Mouse (Mus musculus) spleen, adult 18-20 months (tissue): ENCODE measurements around the gene Adam11.
"Not testable (repeated sequence)": the region's sequence is repeated elsewhere in the genome, so short reads cannot be mapped to it uniquely, and the experiment has no call there.

Source experiments
- DNase-seq, 2 experiments: peaks; one replicate each; pipeline ENCODE4 v3.0.0; 2022; ENCODE audit warnings: mixed read lengths in 2 of 2

Gene Adam11

DNA sequence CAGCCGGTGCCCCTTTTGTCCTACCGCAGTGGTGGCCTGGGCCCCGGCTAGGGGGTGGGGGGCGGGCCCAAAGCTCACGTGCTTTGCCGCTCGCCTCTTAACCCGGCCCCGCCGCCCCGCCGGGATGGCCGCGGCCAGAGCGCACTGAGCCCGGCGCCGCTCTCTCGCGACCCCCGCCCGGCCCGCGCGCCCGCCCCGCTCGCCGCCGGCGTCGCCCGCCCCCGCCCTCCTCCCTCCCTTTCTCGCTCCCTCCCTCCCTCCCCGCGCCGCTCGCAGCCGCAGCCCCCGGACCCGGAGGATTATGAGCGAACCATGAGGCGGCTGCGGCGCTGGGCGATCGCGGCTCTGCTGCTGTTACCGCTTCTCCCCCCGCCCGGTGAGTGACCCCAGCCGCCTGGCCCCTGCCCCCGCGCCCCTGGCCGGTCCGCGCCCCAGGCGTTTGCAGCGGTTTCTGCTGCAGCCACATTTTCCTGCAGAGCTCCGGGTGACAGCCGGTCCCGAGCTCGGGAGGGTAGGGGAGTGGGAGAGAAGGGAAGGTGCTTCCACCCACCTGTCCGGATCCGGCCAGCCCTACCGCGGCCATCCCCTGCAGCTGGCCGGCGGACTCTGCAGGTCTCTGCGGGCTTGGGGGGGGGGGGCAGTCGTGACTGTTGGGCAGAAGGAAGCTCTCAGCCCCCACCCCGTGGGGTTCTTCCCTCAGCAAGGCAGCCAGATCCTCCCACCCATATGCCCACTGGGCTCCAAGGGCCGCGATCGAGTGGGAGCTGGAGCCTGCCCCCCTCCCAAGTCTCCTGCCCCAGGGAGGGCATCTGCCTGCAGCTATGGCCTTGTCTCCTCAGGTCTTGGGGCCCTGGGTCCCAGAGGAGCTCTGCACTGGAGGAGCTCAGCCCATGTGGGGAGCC is at the start of gene Adam11:
Gene Adam11 (plus strand): TSS at position 131 of the 902 bp plus-strand sequence.
- DNase-seq = no peak

DNA sequence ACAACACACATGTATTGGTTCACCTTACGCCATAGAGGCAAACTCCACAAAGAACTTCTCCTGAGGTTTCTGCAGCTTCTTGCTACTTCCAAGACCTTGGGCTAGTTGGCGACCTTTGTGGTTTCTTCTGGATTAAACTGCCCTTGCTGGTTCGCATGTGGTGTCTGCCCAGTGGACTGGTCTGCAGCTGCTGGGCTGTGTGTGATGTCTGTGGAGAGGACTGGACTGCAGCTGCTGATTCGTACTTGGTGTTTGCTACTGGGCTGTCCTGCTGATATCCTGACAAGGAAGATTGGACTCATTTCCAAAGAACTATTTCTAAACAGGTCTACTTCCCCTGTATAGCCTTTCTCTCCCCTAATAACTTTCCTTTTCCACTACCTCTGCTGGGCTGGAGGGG is 48.8 kb upstream of the Adam11 start:
- DNase-seq = no peak

- not testable (repeated sequence) for DNase-seq
These were observed 46.7 kb upstream of the Adam11 start for GRCm38 (mm10) chr11:102714578-102714977.

GRCm38 (mm10) chr11:102716135-102716534 is 45.1 kb upstream of the Adam11 start:
- no peak for DNase-seq

GRCm38 (mm10) chr11:102725574-102725973 is 35.7 kb upstream of the Adam11 start:
- no peak for DNase-seq

GRCm38 (mm10) chr11:102728614-102729013 is 32.6 kb upstream of the Adam11 start:
- no peak for DNase-seq

- DNase-seq = no peak
These were observed 31.4 kb upstream of the Adam11 start for GRCm38 (mm10) chr11:102729835-102730234.

DNA sequence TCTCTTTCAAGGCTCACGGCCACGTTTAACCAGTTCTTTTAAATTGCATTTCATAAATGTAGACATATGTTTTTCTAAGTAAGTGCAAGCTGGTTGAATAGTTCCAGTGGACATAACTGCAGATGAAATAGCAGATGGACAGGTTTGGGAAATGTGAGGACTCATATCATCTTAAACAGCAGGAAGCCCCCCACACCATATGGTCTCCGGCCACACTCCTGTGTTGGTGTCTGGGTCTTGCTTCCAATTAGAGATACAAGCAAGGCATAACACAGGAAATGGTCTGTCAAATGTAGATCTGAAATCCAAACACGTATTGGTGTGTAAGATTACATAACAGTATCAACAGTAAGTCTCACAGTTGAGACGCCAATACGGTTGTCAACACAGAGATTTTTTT is 29.9 kb upstream of the Adam11 start:
- no peak for DNase-seq

- no peak for DNase-seq
These were observed 28.1 kb upstream of the Adam11 start for GRCm38 (mm10) chr11:102733146-102733545.

DNA sequence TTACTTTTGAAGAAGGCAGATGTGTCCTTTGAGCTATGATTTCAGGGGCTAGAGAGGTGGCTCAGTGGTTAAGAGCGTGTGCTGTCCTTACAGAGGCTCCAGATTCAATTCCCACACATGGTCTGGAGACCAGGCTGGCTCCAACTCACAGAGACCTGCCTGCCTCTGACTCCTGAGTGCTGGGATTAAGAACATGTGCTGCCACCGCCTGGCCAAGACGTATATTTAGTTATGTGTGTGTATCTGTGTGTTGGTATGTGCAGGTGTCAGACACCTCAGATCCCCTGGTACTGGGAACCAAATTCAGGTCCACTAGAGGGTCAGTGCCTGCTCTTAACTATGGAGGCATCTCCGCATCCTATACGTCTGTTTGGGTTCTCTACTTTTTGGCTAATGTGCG is 26.3 kb upstream of the Adam11 start:
- no peak for DNase-seq

GRCm38 (mm10) chr11:102738046-102738445 is 23.2 kb upstream of the Adam11 start:
- DNase-seq = no peak

- peak in 1 of 2 experiments; percentile 26 for DNase-seq
These were observed 21.8 kb upstream of the Adam11 start for GRCm38 (mm10) chr11:102739278-102739966.

- no peak for DNase-seq
These were observed 20.6 kb upstream of the Adam11 start for GRCm38 (mm10) chr11:102740634-102741033.

GRCm38 (mm10) chr11:102741129-102741950 is 19.9 kb upstream of the Adam11 start:
- no peak for DNase-seq

DNA sequence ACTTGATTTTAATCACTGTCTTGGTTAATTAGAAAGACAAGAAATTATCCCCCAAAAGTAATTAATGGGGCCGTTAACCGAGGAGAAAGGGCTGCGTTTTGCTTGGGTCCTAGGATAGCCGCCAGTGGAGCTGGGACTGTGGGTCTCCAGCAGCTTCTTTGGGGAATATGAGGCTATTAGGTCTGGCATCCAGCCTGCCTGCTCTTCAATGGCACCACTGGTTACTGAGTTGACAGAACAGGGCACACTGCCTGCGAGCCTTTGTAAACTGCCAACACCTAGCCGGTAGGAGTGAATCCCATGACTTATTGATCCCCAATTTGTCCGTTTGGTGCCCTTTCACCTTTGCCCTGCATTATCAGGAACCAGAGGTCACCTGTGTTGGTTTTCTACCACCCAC is 19.2 kb upstream of the Adam11 start:
- DNase-seq = no peak

DNA sequence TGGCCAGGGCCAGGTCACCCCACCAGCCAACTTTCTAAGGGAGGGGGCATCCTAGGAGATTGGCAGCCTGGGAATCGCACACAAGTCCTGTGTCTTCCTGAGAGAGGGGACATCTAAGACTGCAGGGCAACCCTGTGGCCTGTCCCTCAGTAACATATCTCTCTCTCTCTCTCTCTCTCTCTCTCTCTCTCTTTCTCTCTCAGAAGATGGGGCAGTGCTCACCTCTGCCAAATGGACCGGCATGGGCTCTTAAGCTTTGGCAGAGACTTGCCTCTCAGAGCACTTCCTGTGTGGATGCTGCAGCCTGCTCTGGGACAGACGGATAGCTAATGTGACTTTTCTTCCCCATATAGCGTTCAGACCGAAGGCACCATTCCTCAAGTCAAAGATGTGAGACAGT is 18.4 kb upstream of the Adam11 start:
- no peak for DNase-seq

DNA sequence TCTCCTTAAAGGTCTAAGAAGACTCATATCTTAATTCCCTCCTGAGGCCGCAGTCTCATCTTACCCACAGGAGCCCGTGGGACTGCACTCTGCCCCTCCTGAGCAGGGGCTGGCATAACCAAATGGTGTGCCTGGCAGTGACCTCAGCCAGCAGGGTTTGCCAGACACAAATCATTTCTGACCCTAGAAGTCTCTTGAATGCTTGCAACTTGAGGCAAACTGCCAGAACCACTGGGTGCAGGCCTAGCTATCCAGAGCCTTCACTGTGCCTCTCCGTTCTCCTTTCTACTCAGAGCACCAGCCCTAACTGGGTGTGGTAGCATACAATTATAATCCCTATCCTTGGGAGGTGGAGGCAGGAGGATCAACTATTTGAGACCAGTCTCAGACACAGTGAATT is 16.5 kb upstream of the Adam11 start:
- no peak for DNase-seq

- DNase-seq = no peak
These were observed 13.4 kb upstream of the Adam11 start for GRCm38 (mm10) chr11:102747866-102748265.

- DNase-seq = no peak
These were observed 12.9 kb upstream of the Adam11 start for GRCm38 (mm10) chr11:102748381-102748780.

DNA sequence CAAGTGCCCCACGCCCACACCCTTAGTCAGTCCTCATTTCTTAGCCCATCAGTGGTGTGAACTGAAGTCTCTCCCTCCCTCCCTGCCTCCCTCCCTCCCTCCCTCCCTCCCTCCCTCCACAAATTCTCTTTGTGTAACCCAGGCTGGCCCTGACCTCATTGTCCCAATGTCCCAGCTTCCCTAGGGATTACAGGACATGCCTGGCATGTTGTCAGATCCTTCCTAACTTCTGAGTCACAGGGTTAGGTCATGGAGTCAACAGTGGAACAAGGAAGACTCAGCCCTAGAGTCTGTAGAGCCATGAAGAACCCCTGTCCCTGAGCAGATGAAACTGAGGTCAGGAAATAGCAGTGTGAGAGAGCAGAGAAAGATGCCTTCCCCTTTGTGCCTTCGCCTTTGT is 11.5 kb upstream of the Adam11 start:
- DNase-seq = no peak

- no peak for DNase-seq
These were observed 8.2 kb upstream of the Adam11 start for GRCm38 (mm10) chr11:102752896-102753590.

GRCm38 (mm10) chr11:102753591-102754324 is 7.5 kb upstream of the Adam11 start:
- no peak for DNase-seq
